8 mouse cellular contexts compared by ENCODE assay signal in genomic region chr8:80058193-80058592, GRCm38 (mm10). TPM values are rescaled to one million over a fixed set of nuclear protein-coding genes. Genes with fewer than 3 reads are reported as not detected.
A peak's percentile ranks its signal among the peaks of the same experiment; 100 is the strongest.
DNase-seq lines count a peak whose midpoint lies in the region; ATAC-seq and TF ChIP-seq lines count a peak whose summit lies in the region.

No protein-coding gene starts in this region.

- H3K36me3 ChIP-seq in hindbrain, embryonic 15.5 days = no peaks in the 10 kb centered on the region
- H3K36me3 ChIP-seq in midbrain, embryonic 16.5 days (ENCODE audit: control insufficient read depth, insufficient read depth, low read length) = no peaks in the 10 kb centered on the region

- WGBS in hindbrain, embryonic 15.5 days = 1% methylated on average over 5 of the region's 12 CpGs
- 1% methylated on average over 7 of the region's 12 CpGs for WGBS in midbrain, embryonic 16.5 days

- H3K9me3 ChIP-seq in hindbrain, embryonic 15.5 days = no peaks in the 10 kb centered on the region
- 0 out of 2 replicates have a peak, but pooled peaks cover 3% of the 10 kb centered on the region for H3K9me3 ChIP-seq in midbrain, embryonic 16.5 days (replicated peaks; ENCODE audit: control insufficient read depth, low read length, poor library complexity, severe bottlenecking)

- 0 out of 2 replicates have a peak overlapping the region, but pooled peaks have one; percentile 21 for H3K9ac ChIP-seq in hindbrain, embryonic 15.5 days
- peak overlapping the region; percentile 62 for H3K9ac ChIP-seq in midbrain, embryonic 16.5 days (ENCODE audit: low read depth, low read length)

- TF ChIP-seq CTCF in layer of hippocampus, adult 2 months (conservative IDR thresholded peaks at IDR 0.05) = no peak

- peak overlapping the region; percentile 97 for H3K4me2 ChIP-seq in hindbrain, embryonic 15.5 days
- peak overlapping the region; percentile 97 for H3K4me2 ChIP-seq in midbrain, embryonic 16.5 days (ENCODE audit: low read length)

- peak overlapping the region; percentile 58 for H3K4me3 ChIP-seq in layer of hippocampus, adult 2 months
- H3K4me3 ChIP-seq in hindbrain, embryonic 15.5 days = peak overlapping the region; percentile 62
- H3K4me3 ChIP-seq in midbrain, embryonic 16.5 days (ENCODE audit: low read depth, low read length) = peak overlapping the region; percentile 59

- peak; percentile 61 for ATAC-seq in hindbrain, embryonic 15.5 days (ENCODE audit: low FRiP score, low read depth)
- ATAC-seq in midbrain, embryonic 16.5 days = peak; percentile 66

- peaks cover 40% of the 10 kb centered on the region for H3K27me3 ChIP-seq in hindbrain, embryonic 15.5 days
- peaks cover 22% of the 10 kb centered on the region for H3K27me3 ChIP-seq in midbrain, embryonic 16.5 days (ENCODE audit: control insufficient read depth, insufficient read depth, low read depth, low read length)

- DNase-seq in layer of hippocampus, adult 2 months (ENCODE audit: low spot score in 2 of 2) = no peak
- DNase-seq in layer of hippocampus, postnatal 14 days (ENCODE audit: low spot score in 2 of 2) = no peak
- DNase-seq in embryo, embryonic 11 days = peak; percentile 34
- no peak for DNase-seq in adrenal gland, adult 2 months
- DNase-seq in layer of hippocampus, adult 11-12 months (ENCODE audit: low spot score) = no peak
- DNase-seq in ovary, postnatal 36 days (ENCODE audit: low spot score) = no peak

- H3K27ac ChIP-seq in layer of hippocampus, adult 2 months = peak overlapping the region; percentile 49; the same call in 1 of the 2 replicates
- H3K27ac ChIP-seq in hindbrain, embryonic 15.5 days (replicated peaks) = no peak overlapping the region
- H3K27ac ChIP-seq in midbrain, embryonic 16.5 days (ENCODE audit: low read length) = no peak overlapping the region

- H3K4me1 ChIP-seq in hindbrain, embryonic 15.5 days (replicated peaks) = peaks cover 24% of the 10 kb centered on the region
- peaks cover 19% of the 10 kb centered on the region for H3K4me1 ChIP-seq in midbrain, embryonic 16.5 days (ENCODE audit: control insufficient read depth, insufficient read depth, low read length)

RNA-seq across cellular contexts. Expression of gene Hhip, which starts 0.4 kb away (rescaled TPM):
- total RNA-seq in layer of hippocampus, adult 2 months (2021) = 1 to 10 TPM; 3.2 to 3.9 TPM
- total RNA-seq in layer of hippocampus, postnatal 14 days (2021) = 1 to 10 TPM; 4.2 to 5.1 TPM
- polyA plus RNA-seq in hindbrain, embryonic 15.5 days (2015; fragmentation: Nextera tagmentation; extraction: Ambion mirVana) = 2.6 and 3.1 TPM in 2 replicates
- 1.3 and 3.6 TPM in 2 replicates for polyA plus RNA-seq in midbrain, embryonic 16.5 days (2015; fragmentation: Nextera tagmentation; extraction: Ambion mirVana)
- 1 to 10 TPM; 5.7 to 6.0 TPM for total RNA-seq in adrenal gland, adult 2 months (2021)
- 0.42 and 0.89 TPM in 2 replicates for polyA plus RNA-seq in adrenal gland, adult 2 months (2012; rRNA removed)
